Mouse (Mus musculus): ENCODE measurements around the gene Ntng2.

DNA sequence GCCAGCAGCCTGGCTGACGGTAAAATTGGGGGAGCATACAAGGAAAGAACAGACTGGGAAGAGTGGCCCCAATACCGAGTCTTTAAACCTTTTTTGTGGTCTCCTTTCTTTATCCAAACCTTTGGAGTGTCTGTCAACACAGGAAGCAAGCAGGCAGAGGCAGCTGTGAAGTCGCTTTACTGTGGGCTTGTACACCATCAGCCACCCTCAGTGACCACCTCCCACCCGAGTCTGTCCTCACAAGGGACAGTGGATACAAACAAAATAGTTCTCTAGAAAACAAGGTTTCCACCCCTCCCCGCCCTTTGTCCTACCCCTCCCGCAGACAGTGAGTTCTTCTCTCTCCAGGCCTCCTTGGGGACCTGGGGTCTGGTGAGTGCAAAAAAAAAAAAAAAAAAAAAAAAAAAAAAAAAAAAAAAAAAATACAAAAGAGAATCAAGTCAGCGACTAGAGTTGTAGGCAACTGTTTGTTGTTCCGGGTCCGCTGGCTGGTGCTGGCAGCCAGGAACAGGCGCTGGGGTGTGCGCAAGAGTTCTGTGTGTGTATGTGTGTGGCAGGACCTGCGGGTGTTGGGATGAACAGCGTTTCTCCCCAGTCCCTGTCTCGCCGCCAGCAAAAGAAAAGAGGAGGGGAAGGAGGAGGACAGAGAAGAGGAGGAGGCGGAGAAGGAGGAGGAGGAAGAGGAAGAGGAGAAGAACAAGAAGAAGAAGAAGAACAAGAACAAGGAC is 58.8 kb downstream of the Ntng2 start:
- TF ChIP-seq CTCF (IDR thresholded peaks at IDR 0.05; ENCODE audit: borderline replicate concordance, extremely low read depth, insufficient read depth, insufficient read length): no peak
- TF ChIP-seq POLR2A (IDR thresholded peaks at IDR 0.05; ENCODE audit: borderline replicate concordance, extremely low read depth, insufficient read depth, insufficient read length, poor library complexity, severe bottlenecking): no peak
